Mouse (Mus musculus) lung, embryonic 14.5 days (tissue): ENCODE measurements around the gene Bag3. TPM values are rescaled to one million over a fixed set of nuclear protein-coding genes. Genes with fewer than 3 reads are reported as not detected.

Experiments
- ATAC-seq: fragments of 200-750 bp; cut with Nextera tagmentation; 2 replicates; pipeline ENCODE4 v1.8.0; 2017; ENCODE audit warnings: mild to moderate bottlenecking, moderate TSS enrichment, moderate library complexity; ENCODE audit not compliant: insufficient read depth
- DNase-seq: peaks from one replicate; pipeline ENCODE4 v3.0.0-alpha.2; 2015
- H3K27ac ChIP-seq: fragments of 300-500 bp; sonication (generic); 2 replicates; pipeline ENCODE4 v1.5.1; 2014; ENCODE audit warnings: low read depth, mild to moderate bottlenecking, moderate library complexity
- H3K27me3 ChIP-seq: fragments of 300-500 bp; sonication (generic); 2 replicates; pipeline ENCODE4 v1.6.1; 2014; ENCODE audit warnings: low read length, control low read depth; ENCODE audit not compliant: insufficient read depth
- H3K36me3 ChIP-seq: fragments of 300-500 bp; sonication (generic); 2 replicates; pipeline ENCODE4 v1.6.1; 2014; ENCODE audit warnings: control low read depth; ENCODE audit not compliant: insufficient read depth
- H3K4me1 ChIP-seq: fragments of 300-500 bp; sonication (generic); 2 replicates; pipeline ENCODE4 v1.6.1; 2014; ENCODE audit warnings: antibody characterized with exemption, control low read depth; ENCODE audit not compliant: insufficient read depth
- H3K4me2 ChIP-seq: fragments of 300-500 bp; sonication (generic); 2 replicates; pipeline ENCODE4 v1.6.1; 2014; ENCODE audit warnings: mild to moderate bottlenecking
- H3K4me3 ChIP-seq: fragments of 300-500 bp; sonication (generic); 2 replicates; pipeline ENCODE4 v1.5.1; 2014; ENCODE audit warnings: low read depth, low read length
- H3K9ac ChIP-seq: fragments of 300-500 bp; sonication (generic); 2 replicates; pipeline ENCODE4 v1.6.1; 2014
- H3K9me3 ChIP-seq: fragments of 300-500 bp; sonication (generic); 2 replicates; pipeline ENCODE4 v1.6.1; 2016; ENCODE audit warnings: low read depth, low read length, control low read depth
- CTCF ChIP-seq: IDR thresholded peaks from 2 replicates; pipeline ENCODE4 v1.5.1; 2016; ENCODE audit warnings: antibody characterized with exemption, low read depth
- WGBS: fragments of 180-500 bp; shearing (Covaris S2); extraction: QIAGEN DNeasy Blood & Tissue Kit; methylation state at CpG from one replicate; pipeline ENCODE4 v1.1.7; 2014; 5-methylcytosine and 5-hydroxymethylcytosine counted together
- polyA plus RNA-seq: library from polyadenylated mRNA; unstranded; fragments of >200 nt; fragmentation: Nextera tagmentation; extraction: Ambion mirVana; gene quantifications from 2 replicates; pipeline ENCODE4 v1.2.1, GENCODE M21; 2014

Gene Bag3
- polyA plus RNA-seq, 1 experiment from 2014 or later: 20.9 TPM

- WGBS: 72% methylated on average over 4 of the region's 4 CpGs
- no peak overlapping the region for H3K9ac ChIP-seq
- peaks cover 25% of the 10 kb centered on the region for H3K36me3 ChIP-seq
- no peak overlapping the region for H3K4me2 ChIP-seq
- ATAC-seq: no peak
- H3K27me3 ChIP-seq: no peaks in the 10 kb centered on the region
- H3K27ac ChIP-seq: no peak overlapping the region
- H3K4me3 ChIP-seq: no peak overlapping the region
- no peaks in the 10 kb centered on the region for H3K9me3 ChIP-seq
- DNase-seq: no peak
- peaks cover 32% of the 10 kb centered on the region for H3K4me1 ChIP-seq
- no peak for TF ChIP-seq CTCF
Observed at GRCm38 (mm10) chr7:128537676-128538075, 14.3 kb downstream of the Bag3 start.

- no peak overlapping the region for H3K9ac ChIP-seq
- H3K4me1 ChIP-seq: peaks cover 27% of the 10 kb centered on the region
- H3K4me2 ChIP-seq: no peak overlapping the region
- no peak for ATAC-seq
- no peaks in the 10 kb centered on the region for H3K27me3 ChIP-seq
- no peaks in the 10 kb centered on the region for H3K9me3 ChIP-seq
- no peak for TF ChIP-seq CTCF
- WGBS: 64% methylated on average over 4 of the region's 4 CpGs
- no peak overlapping the region for H3K4me3 ChIP-seq
- peaks cover 30% of the 10 kb centered on the region for H3K36me3 ChIP-seq
- DNase-seq: no peak
- no peak overlapping the region for H3K27ac ChIP-seq
Observed at GRCm38 (mm10) chr7:128538196-128538595, 14.8 kb downstream of the Bag3 start.

GRCm38 (mm10) chr7:128538769-128539168 lies 15.4 kb downstream of the Bag3 start:
- 71% methylated on average over 5 of the region's 5 CpGs for WGBS
- DNase-seq: no peak
- no peaks in the 10 kb centered on the region for H3K27me3 ChIP-seq
- H3K9ac ChIP-seq: no peak overlapping the region
- no peak overlapping the region for H3K4me3 ChIP-seq
- no peak overlapping the region for H3K4me2 ChIP-seq
- TF ChIP-seq CTCF: no peak
- H3K27ac ChIP-seq: no peak overlapping the region
- peaks cover 36% of the 10 kb centered on the region for H3K36me3 ChIP-seq
- no peak for ATAC-seq
- no peaks in the 10 kb centered on the region for H3K9me3 ChIP-seq
- peaks cover 24% of the 10 kb centered on the region for H3K4me1 ChIP-seq

- H3K9me3 ChIP-seq: no peaks in the 10 kb centered on the region
- peaks cover 48% of the 10 kb centered on the region for H3K36me3 ChIP-seq
- no peak overlapping the region for H3K27ac ChIP-seq
- peaks cover 14% of the 10 kb centered on the region for H3K4me1 ChIP-seq
- no peaks in the 10 kb centered on the region for H3K27me3 ChIP-seq
- TF ChIP-seq CTCF: no peak
- H3K4me2 ChIP-seq: no peak overlapping the region
- H3K4me3 ChIP-seq: no peak overlapping the region
- no peak for DNase-seq
- H3K9ac ChIP-seq: no peak overlapping the region
- WGBS: 85% methylated on average over 13 of the region's 13 CpGs
- no peak for ATAC-seq
Observed at GRCm38 (mm10) chr7:128540111-128540510, 16.7 kb downstream of the Bag3 start.

- no peak for DNase-seq
- H3K4me1 ChIP-seq: peaks cover 8% of the 10 kb centered on the region
- H3K9me3 ChIP-seq: no peaks in the 10 kb centered on the region
- H3K9ac ChIP-seq: no peak overlapping the region
- no peaks in the 10 kb centered on the region for H3K27me3 ChIP-seq
- peaks cover 54% of the 10 kb centered on the region for H3K36me3 ChIP-seq
- no peak overlapping the region for H3K4me3 ChIP-seq
- no peak overlapping the region for H3K4me2 ChIP-seq
- 84% methylated on average over 16 of the region's 16 CpGs for WGBS
- 0 out of 2 replicates have a peak overlapping the region, but pooled peaks have one; percentile 21 for H3K27ac ChIP-seq
- ATAC-seq: no peak
- no peak for TF ChIP-seq CTCF
Observed at GRCm38 (mm10) chr7:128540734-128541133, 17.3 kb downstream of the Bag3 start.

- Histone ChIP-seq H3K27me3 (no peaks in the 10 kb centered on the region), H3K4me2 (no peak overlapping the region), H3K9ac (no peak overlapping the region), H3K9me3 (no peaks in the 10 kb centered on the region), H3K36me3 (peaks cover 58% of the 10 kb centered on the region), H3K4me3 (no peak overlapping the region), H3K27ac (0 out of 2 replicates have a peak overlapping the region, but pooled peaks have one; percentile 21), H3K4me1 (peaks cover 4% of the 10 kb centered on the region)
- no peak for ATAC-seq
- 74% methylated on average over 9 of the region's 9 CpGs for WGBS
- TF ChIP-seq CTCF: no peak
- DNase-seq: no peak
Observed at GRCm38 (mm10) chr7:128541186-128541585, 17.8 kb downstream of the Bag3 start.

- whole genome bisulfite sequencing: 86% methylated on average over 17 of the region's 17 CpGs
- Histone ChIP-seq H3K4me2 (no peak overlapping the region), H3K36me3 (peaks cover 64% of the 10 kb centered on the region), H3K9me3 (no peaks in the 10 kb centered on the region), H3K4me1 (0 out of 2 replicates have a peak, but pooled peaks cover 2% of the 10 kb centered on the region), H3K9ac (no peak overlapping the region), H3K27me3 (no peaks in the 10 kb centered on the region), H3K4me3 (no peak overlapping the region), H3K27ac (no peak overlapping the region)
- TF ChIP-seq CTCF: no peak
- ATAC-seq (no peak), DNase-seq (no peak)
Observed at GRCm38 (mm10) chr7:128541771-128542170, 18.4 kb downstream of the Bag3 start.

- H3K9ac ChIP-seq: no peak overlapping the region
- H3K36me3 ChIP-seq: peaks cover 71% of the 10 kb centered on the region
- no peak for DNase-seq
- ATAC-seq: no peak
- no peak for TF ChIP-seq CTCF
- no peaks in the 10 kb centered on the region for H3K9me3 ChIP-seq
- no peak overlapping the region for H3K4me3 ChIP-seq
- H3K27ac ChIP-seq: no peak overlapping the region
- 51% methylated on average over 4 of the region's 4 CpGs for WGBS
- H3K27me3 ChIP-seq: no peaks in the 10 kb centered on the region
- H3K4me2 ChIP-seq: no peak overlapping the region
- H3K4me1 ChIP-seq: 0 out of 2 replicates have a peak, but pooled peaks cover 2% of the 10 kb centered on the region
Observed at GRCm38 (mm10) chr7:128542488-128542887, 19.1 kb downstream of the Bag3 start.
